Mouse (Mus musculus): ENCODE measurements around the gene Ifitm3. TPM values are rescaled to one million over a fixed set of nuclear protein-coding genes. Genes with fewer than 3 reads are reported as not detected.
A peak's percentile ranks its signal among the peaks of the same experiment; 100 is the strongest.

Ifitm3 gene
- total and polyA plus RNA-seq, 3 experiments: 0.25 TPM; not detected in 2

DNA sequence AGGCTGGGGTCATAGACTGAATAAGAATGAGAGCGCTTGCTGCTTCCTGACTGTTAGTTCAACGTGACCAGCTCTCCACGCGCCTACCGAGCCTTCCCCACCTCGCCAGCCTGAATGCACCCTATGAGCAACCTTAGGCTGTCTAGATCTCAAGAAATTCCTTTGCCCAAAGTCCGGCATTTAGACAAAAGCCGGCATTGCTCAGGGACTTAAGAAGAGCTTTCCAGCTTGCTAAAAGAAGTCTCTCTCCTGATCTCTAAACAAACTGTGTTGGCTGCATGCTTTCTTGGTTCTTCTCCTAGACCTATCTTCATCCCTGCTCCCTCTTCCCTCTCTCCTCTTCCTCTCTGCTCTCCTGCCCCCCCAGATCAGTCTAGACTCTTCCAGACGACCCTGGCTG, 35.6 kb downstream of the Ifitm3 start:
- no peaks in the 10 kb centered on the region for H3K27me3 ChIP-seq (replicated peaks)
- no peak for DNase-seq (ENCODE audit: extremely low read depth)
- in situ Hi-C loops (cut with MboI; ENCODE audit: low pct_ligation_motif_present, low pct_unique_long_range_greater_than_20kb, low sequenced_read_pairs) (loop anchor here (25.0 kb wide), 1 partner anchor 387 kb away; no protein-coding TSS in a partner anchor), dilution Hi-C loops (cut with MboI; ENCODE audit: extremely low pct_ligation_motif_present, extremely low pct_unique_long_range_greater_than_20kb, low sequenced_read_pairs) (no loop called here)
- no peak for TF ChIP-seq MAX (IDR thresholded peaks at IDR 0.05; ENCODE audit: low read length)
- TF ChIP-seq UBTF (IDR thresholded peaks at IDR 0.05; ENCODE audit: low read depth, low read length): no peak
- H3K27ac ChIP-seq (ENCODE audit: insufficient read depth, low read depth): no peak overlapping the region; the same call in 1 of the 2 replicates
- no peak overlapping the region for H3K9ac ChIP-seq (ENCODE audit: insufficient read depth, low read depth)
- no peaks in the 10 kb centered on the region for H3K9me3 ChIP-seq (replicated peaks; ENCODE audit: low read length)
- H3K36me3 ChIP-seq (replicated peaks in 1 of 2; ENCODE audit: control insufficient read depth in 1 of 2, insufficient read depth in 1 of 2, low read length in 1 of 2): no peaks in the 10 kb centered on the region
- no peak overlapping the region for H3K4me3 ChIP-seq (replicated peaks in 1 of 3; ENCODE audit: low read depth in 2 of 3, low read length in 2 of 3, poor library complexity in 1 of 3)
- H3K4me1 ChIP-seq (ENCODE audit: control insufficient read depth in 1 of 2, insufficient read depth in 2 of 2): peaks cover 10 to 55% of the 10 kb centered on the region in 2 experiments
- no peak overlapping the region for H3K4me2 ChIP-seq (ENCODE audit: insufficient read depth, low read depth, poor library complexity, severe bottlenecking)
- H3K79me2 ChIP-seq (replicated peaks; ENCODE audit: control insufficient read depth, extremely low read depth, insufficient read depth, poor library complexity, severe bottlenecking): no peaks in the 10 kb centered on the region

DNA sequence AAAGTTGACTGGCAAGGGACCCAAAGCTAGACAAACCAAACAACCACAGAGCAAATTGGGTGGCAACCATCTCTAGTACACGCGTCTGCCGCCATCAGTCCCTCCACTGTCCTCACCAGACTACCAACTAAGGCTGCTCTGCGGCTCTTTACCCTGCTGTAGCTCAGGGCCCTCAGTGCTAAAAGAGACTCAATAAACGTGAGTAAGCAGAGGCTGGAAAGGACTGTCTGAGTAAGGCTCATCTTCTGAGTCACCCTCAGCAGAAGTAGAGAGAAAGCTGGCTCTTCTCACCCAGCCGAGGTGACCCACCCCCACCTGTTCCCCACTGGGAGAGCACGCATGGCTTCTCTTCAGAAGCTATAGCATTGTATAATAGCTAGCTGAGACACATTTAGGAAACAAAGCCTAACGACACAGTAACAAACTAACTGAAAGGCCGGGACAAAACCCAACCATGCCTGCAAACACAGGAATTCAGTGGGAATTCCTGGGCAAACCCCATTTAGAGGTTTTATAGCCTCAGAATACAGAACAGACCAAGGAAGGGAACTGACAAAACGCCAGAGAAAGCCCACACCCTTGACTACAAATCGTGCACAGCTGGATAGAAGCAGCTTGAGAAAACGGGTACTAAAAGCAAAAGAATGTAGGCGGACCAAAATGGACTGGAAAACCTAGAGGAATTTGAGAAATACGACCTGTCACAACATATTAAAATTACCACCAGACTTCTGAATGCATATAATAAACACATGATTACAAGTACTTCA, 37.0 kb downstream of the Ifitm3 start:
- Histone ChIP-seq H3K4me1 (ENCODE audit: control insufficient read depth in 1 of 2, insufficient read depth in 2 of 2) (peaks cover 13 to 63% of the 10 kb centered on the region in 2 experiments), H3K4me3 (replicated peaks in 1 of 3; ENCODE audit: low read depth in 2 of 3, low read length in 2 of 3, poor library complexity in 1 of 3) (no peak overlapping the region), H3K9me3 (replicated peaks; ENCODE audit: low read length) (no peaks in the 10 kb centered on the region), H3K36me3 (replicated peaks in 1 of 2; ENCODE audit: control insufficient read depth in 1 of 2, insufficient read depth in 1 of 2, low read length in 1 of 2) (no peaks in the 10 kb centered on the region), H3K9ac (ENCODE audit: insufficient read depth, low read depth) (0 out of 2 replicates have a peak overlapping the region, but pooled peaks have one; percentile 18), H3K79me2 (replicated peaks; ENCODE audit: control insufficient read depth, extremely low read depth, insufficient read depth, poor library complexity, severe bottlenecking) (no peaks in the 10 kb centered on the region), H3K4me2 (ENCODE audit: insufficient read depth, low read depth, poor library complexity, severe bottlenecking) (peak overlapping the region; percentile 42; the same call in 1 of the 2 replicates), H3K27ac (ENCODE audit: insufficient read depth, low read depth) (peak overlapping the region; percentile 56), H3K27me3 (replicated peaks) (no peaks in the 10 kb centered on the region)
- in situ Hi-C loops (cut with MboI; ENCODE audit: low pct_ligation_motif_present, low pct_unique_long_range_greater_than_20kb, low sequenced_read_pairs): no loop called here
- dilution Hi-C loops (cut with MboI; ENCODE audit: extremely low pct_ligation_motif_present, extremely low pct_unique_long_range_greater_than_20kb, low sequenced_read_pairs): no loop called here
- TF ChIP-seq PAX5 (IDR thresholded peaks at IDR 0.05; ENCODE audit: low read length): no peak
- 0 out of 2 replicates have a peak, but pooled peaks have one; percentile 37 for TF ChIP-seq MAX (IDR thresholded peaks at IDR 0.05; ENCODE audit: low read length)
- peak; percentile 65; the same call in 1 of the 2 replicates for TF ChIP-seq EP300 (IDR thresholded peaks at IDR 0.05; ENCODE audit: low read length)
- 0 out of 2 replicates have a peak, but pooled peaks have one; percentile 26 for TF ChIP-seq RCOR1 (conservative IDR thresholded peaks at IDR 0.05; ENCODE audit: low read depth, low read length)
- peak; percentile 95 for TF ChIP-seq BHLHE40 (IDR thresholded peaks at IDR 0.05; ENCODE audit: low read depth, low read length)
- TF ChIP-seq USF2 (conservative IDR thresholded peaks at IDR 0.05; ENCODE audit: low read depth, low read length): no peak
- TF ChIP-seq JUND (conservative IDR thresholded peaks at IDR 0.05; ENCODE audit: low read depth, low read length): 0 out of 2 replicates have a peak, but pooled peaks have one; percentile 13
- peak; percentile 73 for TF ChIP-seq ETS1 (conservative IDR thresholded peaks at IDR 0.05; ENCODE audit: low read depth, low read length)
- no peak for TF ChIP-seq NELFE (IDR thresholded peaks at IDR 0.05; ENCODE audit: low read depth, low read length)
- TF ChIP-seq KAT2A (IDR thresholded peaks at IDR 0.05; ENCODE audit: insufficient replicate concordance, low read length): no peak
- TF ChIP-seq MEF2A (IDR thresholded peaks at IDR 0.05; ENCODE audit: borderline replicate concordance, low read depth, low read length): peak; percentile 57; the same call in 1 of the 2 replicates
- 0 out of 2 replicates have a peak, but pooled peaks have one; percentile 2 for TF ChIP-seq SMC3 (IDR thresholded peaks at IDR 0.05; ENCODE audit: low read depth, low read length)
- TF ChIP-seq RAD21 (IDR thresholded peaks at IDR 0.05; ENCODE audit: low read depth, low read length): no peak; the same call in none of the 2 replicates
- peak; percentile 68 for TF ChIP-seq CHD2 (IDR thresholded peaks at IDR 0.05; ENCODE audit: low read length)
- TF ChIP-seq TCF12 (IDR thresholded peaks at IDR 0.05; ENCODE audit: low read depth, low read length): peak; percentile 62; the same call in 1 of the 2 replicates
- TF ChIP-seq IRF4 (IDR thresholded peaks at IDR 0.05; ENCODE audit: low read depth, low read length): peak; percentile 77
- peak; percentile 29; the same call in 1 of the 2 replicates for TF ChIP-seq POLR2A (IDR thresholded peaks at IDR 0.05; ENCODE audit: low read depth, low read length)
- 0 out of 2 replicates have a peak, but pooled peaks have one; percentile 33 for TF ChIP-seq TBP (conservative IDR thresholded peaks at IDR 0.05; ENCODE audit: low read depth, low read length)
- no peak; the same call in 1 of the 2 replicates for TF ChIP-seq MAZ (IDR thresholded peaks at IDR 0.05; ENCODE audit: low read depth, low read length)
- DNase-seq (ENCODE audit: extremely low read depth): peak; percentile 68
